Mouse (Mus musculus) hindbrain, embryonic 16.5 days (tissue): ENCODE results near the gene Socs2. TPM values are rescaled to one million over a fixed set of nuclear protein-coding genes. Genes with fewer than 3 reads are reported as not detected.

Source experiments
- ATAC-seq: fragments of 200-750 bp; cut with Nextera tagmentation; 2 replicates; pipeline ENCODE4 v1.8.0; 2017; ENCODE audit warnings: moderate TSS enrichment, moderate library complexity
- H3K27ac ChIP-seq: fragments of 300-500 bp; sonication (generic); 2 replicates; pipeline ENCODE4 v1.5.1; 2014; ENCODE audit warnings: low read depth, mild to moderate bottlenecking, control low read depth, low read length, moderate library complexity
- H3K27me3 ChIP-seq: fragments of 300-500 bp; sonication (generic); replicated peaks from 2 replicates; pipeline ENCODE4 v1.6.1; 2014; ENCODE audit warnings: low read length; ENCODE audit not compliant: control insufficient read depth, insufficient read depth
- H3K36me3 ChIP-seq: fragments of 300-500 bp; sonication (generic); 2 replicates; pipeline ENCODE4 v1.6.1; 2014; ENCODE audit warnings: mild to moderate bottlenecking, low read length, moderate library complexity, mixed read lengths; ENCODE audit not compliant: control insufficient read depth, insufficient read depth
- H3K4me1 ChIP-seq: fragments of 300-500 bp; sonication (generic); 2 replicates; pipeline ENCODE4 v1.6.1; 2014; ENCODE audit warnings: low read depth, low read length; ENCODE audit not compliant: control insufficient read depth, insufficient read depth
- H3K4me2 ChIP-seq: fragments of 300-500 bp; sonication (generic); 2 replicates; pipeline ENCODE4 v1.6.1; 2014; ENCODE audit warnings: mild to moderate bottlenecking, low read length, control low read depth, moderate library complexity
- H3K4me3 ChIP-seq: fragments of 300-500 bp; sonication (generic); 2 replicates; pipeline ENCODE4 v1.5.1; 2014; ENCODE audit warnings: mild to moderate bottlenecking, low read length, control low read depth, moderate library complexity
- H3K9ac ChIP-seq: fragments of 300-500 bp; sonication (generic); 2 replicates; pipeline ENCODE4 v1.6.1; 2014; ENCODE audit warnings: low read depth, mild to moderate bottlenecking, control low read depth, low read length, moderate library complexity
- H3K9me3 ChIP-seq: fragments of 300-500 bp; sonication (generic); 2 replicates; pipeline ENCODE4 v1.6.1; 2014; ENCODE audit warnings: mild to moderate bottlenecking, low read length, moderate library complexity; ENCODE audit not compliant: control insufficient read depth
- WGBS: fragments of 180-500 bp; shearing (Covaris S2); extraction: QIAGEN DNeasy Blood & Tissue Kit; methylation state at CpG from one replicate; pipeline ENCODE4 v1.1.7; 2014; 5-methylcytosine and 5-hydroxymethylcytosine counted together
- polyA plus RNA-seq: library from polyadenylated mRNA; unstranded; fragments of >200 nt; fragmentation: Nextera tagmentation; extraction: Ambion mirVana; gene quantifications from 2 replicates; pipeline ENCODE4 v1.2.1, GENCODE M21; 2015

The Socs2 gene
- polyA plus RNA-seq, 1 experiment from 2014 or later: 122 TPM

- Histone ChIP-seq H3K27me3 (no peaks in the 10 kb centered on the region), H3K4me3 (no peak overlapping the region), H3K4me1 (no peaks in the 10 kb centered on the region), H3K9ac (no peak overlapping the region), H3K4me2 (no peak overlapping the region), H3K27ac (no peak overlapping the region), H3K36me3 (no peaks in the 10 kb centered on the region), H3K9me3 (no peaks in the 10 kb centered on the region)
- ATAC-seq: no peak
- 94% methylated on average over 9 of the region's 9 CpGs for WGBS
These were observed 9.5 kb upstream of the Socs2 start for GRCm38 (mm10) chr10:95426207-95427115.

- Histone ChIP-seq H3K27ac (no peak overlapping the region), H3K27me3 (no peaks in the 10 kb centered on the region), H3K9me3 (no peaks in the 10 kb centered on the region), H3K4me3 (no peak overlapping the region), H3K4me2 (no peak overlapping the region), H3K4me1 (no peaks in the 10 kb centered on the region; the same call in 1 of the 2 replicates), H3K9ac (no peak overlapping the region), H3K36me3 (no peaks in the 10 kb centered on the region)
- no peak for ATAC-seq
- WGBS: 88% methylated on average over 5 of the region's 5 CpGs
These were observed 5.7 kb upstream of the Socs2 start for GRCm38 (mm10) chr10:95422681-95423080.

- Histone ChIP-seq H3K4me2 (no peak overlapping the region), H3K27me3 (no peaks in the 10 kb centered on the region), H3K4me3 (no peak overlapping the region), H3K36me3 (no peaks in the 10 kb centered on the region), H3K27ac (no peak overlapping the region), H3K9ac (no peak overlapping the region), H3K9me3 (no peaks in the 10 kb centered on the region), H3K4me1 (peaks cover 5% of the 10 kb centered on the region)
- 79% methylated on average over 10 of the region's 10 CpGs for WGBS
- ATAC-seq: no peak
These were observed 3.3 kb upstream of the Socs2 start for GRCm38 (mm10) chr10:95420284-95420683.

GRCm38 (mm10) chr10:95419726-95420125 is 2.7 kb upstream of the Socs2 start:
- H3K4me2 ChIP-seq: no peak overlapping the region
- no peaks in the 10 kb centered on the region for H3K9me3 ChIP-seq
- WGBS: 89% methylated on average over 3 of the region's 3 CpGs
- no peak overlapping the region for H3K9ac ChIP-seq
- H3K4me3 ChIP-seq: no peak overlapping the region
- no peak overlapping the region for H3K27ac ChIP-seq
- no peaks in the 10 kb centered on the region for H3K36me3 ChIP-seq
- no peak for ATAC-seq
- no peaks in the 10 kb centered on the region for H3K27me3 ChIP-seq
- peaks cover 5% of the 10 kb centered on the region for H3K4me1 ChIP-seq

GRCm38 (mm10) chr10:95418631-95419030 is 1.7 kb upstream of the Socs2 start:
- Histone ChIP-seq H3K9me3 (no peaks in the 10 kb centered on the region), H3K27me3 (no peaks in the 10 kb centered on the region), H3K4me3 (no peak overlapping the region), H3K9ac (no peak overlapping the region), H3K27ac (no peak overlapping the region), H3K4me2 (no peak overlapping the region), H3K4me1 (peaks cover 9% of the 10 kb centered on the region), H3K36me3 (no peaks in the 10 kb centered on the region)
- no peak for ATAC-seq
- WGBS: 66% methylated on average over 6 of the region's 6 CpGs

- Histone ChIP-seq H3K27me3 (no peaks in the 10 kb centered on the region), H3K4me3 (peak overlapping the region; percentile 90), H3K4me1 (peaks cover 11% of the 10 kb centered on the region), H3K36me3 (no peaks in the 10 kb centered on the region), H3K4me2 (peak overlapping the region; percentile 98), H3K27ac (peak overlapping the region; percentile 93), H3K9me3 (no peaks in the 10 kb centered on the region), H3K9ac (peak overlapping the region; percentile 90)
- WGBS: 1% methylated on average over 25 of the region's 25 CpGs
- no peak for ATAC-seq
These were observed 686 bp upstream of the Socs2 start for GRCm38 (mm10) chr10:95417496-95418236.

- H3K27me3 ChIP-seq: no peaks in the 10 kb centered on the region
- H3K9me3 ChIP-seq: no peaks in the 10 kb centered on the region
- H3K9ac ChIP-seq: peak overlapping the region; percentile 90
- H3K27ac ChIP-seq: peak overlapping the region; percentile 93
- H3K4me2 ChIP-seq: peak overlapping the region; percentile 98
- H3K4me1 ChIP-seq: peaks cover 11% of the 10 kb centered on the region
- peak; percentile 32 for ATAC-seq
- no peaks in the 10 kb centered on the region for H3K36me3 ChIP-seq
- 0% methylated on average over 23 of the region's 34 CpGs for WGBS
- peak overlapping the region; percentile 90 for H3K4me3 ChIP-seq
These were observed 657 bp downstream of the Socs2 start for GRCm38 (mm10) chr10:95416361-95416684.

GRCm38 (mm10) chr10:95415533-95416360 is 1.2 kb downstream of the Socs2 start:
- Histone ChIP-seq H3K27ac (peak overlapping the region; percentile 93), H3K9me3 (no peaks in the 10 kb centered on the region), H3K4me2 (peak overlapping the region; percentile 98), H3K4me1 (peaks cover 11% of the 10 kb centered on the region), H3K27me3 (no peaks in the 10 kb centered on the region), H3K9ac (peak overlapping the region; percentile 90), H3K4me3 (peak overlapping the region; percentile 90), H3K36me3 (no peaks in the 10 kb centered on the region)
- WGBS: under 1% methylated on average over 65 of the region's 65 CpGs
- peak; percentile 25; the same call in 1 of the 2 replicates for ATAC-seq
